Mouse (Mus musculus): ENCODE results near the gene Tsr3.

Tsr3 gene

GRCm38 (mm10) chr17:25290411-25290810 lies 50.4 kb downstream of the Tsr3 start:
- in situ Hi-C loops (cut with MboI, MseI), result loop anchor here (10.0 kb wide), 1 partner anchor 474 kb away; no protein-coding TSS in a partner anchor

All from T-helper 2 cell (primary cell).